Mouse (Mus musculus): ENCODE data around the gene Eif4a3.

DNA sequence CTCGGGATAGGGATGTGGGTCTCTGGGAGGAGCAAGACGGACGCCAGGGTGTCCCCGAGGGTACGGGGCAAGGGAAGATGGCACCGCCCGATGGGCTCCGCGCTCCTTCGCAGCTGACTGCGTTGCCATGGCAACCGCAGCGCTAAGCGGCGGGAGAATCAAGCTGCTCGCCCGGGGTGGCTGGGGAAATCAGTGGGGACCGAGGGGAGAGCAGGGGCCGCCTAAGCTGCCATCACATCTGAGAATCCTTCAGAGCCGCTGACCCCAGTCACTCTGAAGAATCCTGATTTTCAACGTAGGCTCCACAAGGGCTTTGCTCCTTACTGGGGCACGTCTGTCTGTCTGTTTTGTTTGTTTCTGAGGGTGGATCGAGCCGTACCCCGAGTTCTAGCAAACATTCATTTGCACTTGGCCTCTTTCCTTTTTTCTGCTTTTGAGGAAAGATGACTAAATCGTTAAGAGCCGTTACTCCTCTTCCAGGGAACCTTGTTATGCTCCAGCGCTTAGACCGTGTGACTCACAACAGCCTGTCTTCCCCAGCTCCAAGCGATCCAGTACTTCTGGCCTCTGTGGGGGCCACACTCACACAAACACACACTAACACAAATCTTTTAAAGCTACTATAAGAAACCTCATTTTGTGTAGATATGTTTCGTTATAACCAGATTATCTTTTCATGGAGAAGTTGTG is 502 bp upstream of the Eif4a3 start:
- TF ChIP-seq CTCF (IDR thresholded peaks at IDR 0.05; ENCODE audit: low read depth, low read length) = no peak
- TF ChIP-seq GATA1 (IDR thresholded peaks at IDR 0.05; ENCODE audit: borderline replicate concordance, low read length) = no peak
- TF ChIP-seq POLR2AphosphoS5 (IDR thresholded peaks at IDR 0.05; ENCODE audit: insufficient replicate concordance, low read depth, low read length) = no peak
- no peak for TF ChIP-seq GATA2 (IDR thresholded peaks at IDR 0.05; ENCODE audit: borderline replicate concordance, low read depth, low read length)
